Mouse (Mus musculus): ENCODE results near the gene Slc38a10.

DNA sequence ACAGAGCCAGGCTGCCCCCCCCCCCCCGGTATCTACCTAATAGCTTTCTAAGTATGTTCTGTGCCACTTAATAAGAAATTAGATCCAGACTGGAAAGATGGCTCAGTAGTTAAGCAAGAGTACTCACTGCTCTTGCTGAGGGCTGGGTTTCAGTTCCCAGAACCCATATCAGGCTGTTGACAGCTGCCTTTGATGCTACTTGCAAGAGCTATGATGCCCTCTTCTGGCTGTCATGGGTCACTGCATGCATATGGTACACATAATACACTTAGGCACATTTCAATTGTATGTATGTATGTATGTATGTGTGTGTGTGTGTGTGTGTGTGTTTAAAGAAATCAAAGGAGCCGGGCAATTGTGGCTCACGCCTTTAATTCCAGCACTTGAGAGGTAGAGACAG lies 12.1 kb upstream of the Slc38a10 start:
- TF ChIP-seq CTCF (IDR thresholded peaks at IDR 0.05; ENCODE audit: borderline replicate concordance, insufficient read depth, low read length), result no peak
- no peak for TF ChIP-seq POLR2A (IDR thresholded peaks at IDR 0.05; ENCODE audit: low read depth, low read length)

Data from embryonic fibroblast, embryonic 13.5 days (primary cell).